Mouse (Mus musculus) cerebral cortex, adult 2 months (tissue): ENCODE measurements around the gene Ankar.

ENCODE experiments used
- WGBS: fragments of 180-500 bp; shearing (Covaris S2); methylation state at CpG from one replicate; pipeline ENCODE4 v1.1.7; 2018; 5-methylcytosine and 5-hydroxymethylcytosine counted together

Ankar gene

DNA sequence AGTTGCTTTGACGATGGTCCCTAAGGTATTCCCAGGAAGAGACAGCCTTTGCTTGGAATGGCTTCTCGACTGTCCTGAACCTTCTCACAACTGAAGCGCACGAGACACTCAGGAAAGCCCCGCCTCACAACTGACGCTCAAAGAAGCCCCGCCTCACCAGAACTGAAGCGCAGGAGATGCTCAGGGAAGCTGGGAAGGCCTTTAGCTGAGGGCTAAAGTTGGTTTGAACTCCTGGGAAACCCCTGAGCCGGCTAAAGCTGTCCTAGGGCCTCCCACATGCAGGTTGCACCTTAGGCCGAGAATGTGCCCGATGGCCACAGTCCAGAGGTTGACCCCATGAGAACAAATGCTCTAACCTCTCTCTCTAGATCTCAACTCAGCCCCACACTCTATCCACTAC is at the start of gene Ankar:
Ankar (minus strand) TSS at position 101 of the 400 bp plus-strand sequence.
- 81% methylated on average over 11 of the region's 11 CpGs for WGBS

DNA sequence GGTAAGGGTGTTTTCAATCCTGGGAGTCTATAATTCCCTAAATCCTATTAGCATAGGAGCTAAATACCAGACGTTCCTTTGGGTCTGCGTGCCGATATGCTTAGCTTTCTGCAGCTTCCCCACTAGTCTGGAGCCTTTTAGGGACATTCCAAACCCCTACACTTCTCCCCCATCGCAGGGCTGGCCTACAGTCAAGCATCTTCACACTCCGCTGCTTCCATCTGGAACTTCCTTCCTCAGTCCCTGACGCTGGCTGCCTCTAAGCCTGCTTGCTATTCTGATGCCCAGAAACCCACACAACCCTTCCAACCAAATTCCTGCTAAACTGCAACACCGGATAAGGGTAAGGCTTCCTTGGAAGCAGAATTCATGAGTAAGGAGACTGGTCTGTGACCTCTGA is 46.0 kb upstream of the Ankar start:
- 19% methylated on average over 7 of the region's 7 CpGs for whole genome bisulfite sequencing

- 87% methylated on average over 8 of the region's 8 CpGs for WGBS
Observed at GRCm38 (mm10) chr1:72744816-72745506, 44.6 kb upstream of the Ankar start.

DNA sequence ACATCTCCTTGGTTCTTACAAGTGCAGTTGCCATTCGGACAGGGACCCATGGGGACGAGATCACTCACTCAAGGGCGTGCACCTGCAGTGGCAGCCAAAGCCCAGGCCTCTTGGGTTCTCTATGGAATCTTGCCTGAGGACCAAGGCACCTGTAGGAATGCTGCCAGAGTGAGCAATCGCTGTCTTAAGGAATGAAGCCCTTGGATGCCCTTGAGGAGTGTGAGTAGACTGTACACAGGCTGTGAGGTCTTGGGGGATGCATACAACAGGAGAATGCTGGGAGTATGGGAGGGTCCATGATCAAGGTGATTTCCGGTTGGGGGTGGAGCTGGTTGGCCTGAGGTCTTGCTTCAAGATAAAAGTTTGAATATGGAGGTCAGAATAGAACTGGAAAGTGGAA is 41.0 kb upstream of the Ankar start:
- WGBS: 94% methylated on average over 5 of the region's 5 CpGs

GRCm38 (mm10) chr1:72739681-72740063 is 39.3 kb upstream of the Ankar start:
- WGBS: 26% methylated on average over 10 of the region's 10 CpGs

GRCm38 (mm10) chr1:72738946-72739680 is 38.7 kb upstream of the Ankar start:
- WGBS: 48% methylated on average over 15 of the region's 15 CpGs

DNA sequence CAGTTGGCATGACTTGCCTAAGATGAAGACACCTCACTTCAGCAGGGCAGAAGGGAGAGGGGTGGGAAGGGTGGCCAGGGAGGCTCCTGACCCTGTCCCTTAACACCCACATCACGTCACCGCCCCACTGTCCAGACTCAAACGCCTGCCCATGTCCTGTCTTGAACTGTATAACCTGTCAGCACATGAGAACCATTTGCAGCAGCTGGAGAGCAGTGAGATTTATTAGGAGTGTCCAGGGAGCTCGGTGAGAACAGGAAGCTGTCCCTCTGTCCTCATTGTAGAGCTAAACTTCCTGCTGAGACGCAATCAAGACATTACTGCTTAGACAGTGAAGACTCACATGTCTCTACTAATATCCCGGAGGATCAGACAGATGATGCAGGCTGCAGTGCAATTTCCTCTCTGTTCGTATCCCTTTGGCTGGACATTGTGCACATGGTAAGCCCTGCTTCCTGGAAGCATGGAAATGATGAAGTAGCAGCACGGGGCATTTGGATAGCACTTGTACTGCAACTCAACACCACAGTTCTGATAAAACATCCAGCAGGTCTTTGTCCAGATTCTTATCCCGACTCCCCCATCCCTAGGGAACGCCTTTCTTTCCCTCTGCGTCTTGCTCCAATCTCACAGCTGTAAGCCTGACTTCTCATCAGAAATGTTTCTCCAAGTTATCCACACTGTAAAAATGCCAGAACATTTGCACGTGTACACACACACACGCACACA is 36.2 kb upstream of the Ankar start:
- WGBS: 75% methylated on average over 13 of the region's 13 CpGs

DNA sequence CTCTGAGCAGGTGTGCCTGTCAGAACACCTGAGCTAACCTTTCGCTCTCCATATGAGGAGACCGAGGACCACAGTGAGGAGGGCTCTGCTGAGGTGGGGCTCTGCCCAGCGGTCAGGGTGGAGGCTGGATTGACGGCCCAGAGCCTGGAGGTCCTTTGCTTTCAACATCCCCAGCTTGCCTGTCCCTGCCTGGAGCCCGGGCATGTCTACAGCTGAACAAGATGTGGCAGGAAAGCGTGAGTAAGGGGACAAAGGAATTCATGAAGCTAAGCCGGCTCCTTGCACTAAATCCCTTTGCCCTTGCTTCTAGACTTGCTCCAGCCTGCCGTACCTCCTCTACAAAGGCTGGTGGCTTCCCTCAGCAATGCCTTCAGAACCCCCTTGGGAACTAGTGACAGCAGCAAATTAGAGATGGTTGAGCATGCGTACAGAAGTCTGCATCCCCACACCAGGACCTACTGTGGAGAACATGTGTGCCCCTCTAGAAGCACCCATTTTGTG is 32.9 kb upstream of the Ankar start:
- WGBS: 93% methylated on average over 9 of the region's 9 CpGs

- 84% methylated on average over 10 of the region's 10 CpGs for WGBS
Observed at GRCm38 (mm10) chr1:72730126-72730525, 29.7 kb upstream of the Ankar start.

DNA sequence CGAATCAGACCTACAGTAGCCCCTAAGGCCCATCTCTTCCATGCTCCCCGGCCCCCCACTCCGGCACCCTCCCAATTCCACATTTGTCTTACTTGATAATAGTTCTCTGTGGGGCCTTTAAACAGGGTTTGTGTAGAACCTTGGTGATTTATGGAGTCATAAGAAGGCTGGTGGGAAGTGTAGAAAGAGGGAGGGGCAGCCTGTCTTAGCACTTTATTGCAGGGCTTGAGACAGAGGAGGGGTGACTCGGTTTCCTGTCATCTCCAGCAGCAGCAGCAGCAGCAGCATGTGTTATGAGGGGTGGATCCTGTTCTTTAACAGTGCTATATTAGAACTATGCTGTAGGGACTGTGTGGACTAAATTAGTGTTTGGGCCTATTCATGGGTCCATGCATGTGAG is 28.4 kb upstream of the Ankar start:
- 95% methylated on average over 4 of the region's 4 CpGs for WGBS

DNA sequence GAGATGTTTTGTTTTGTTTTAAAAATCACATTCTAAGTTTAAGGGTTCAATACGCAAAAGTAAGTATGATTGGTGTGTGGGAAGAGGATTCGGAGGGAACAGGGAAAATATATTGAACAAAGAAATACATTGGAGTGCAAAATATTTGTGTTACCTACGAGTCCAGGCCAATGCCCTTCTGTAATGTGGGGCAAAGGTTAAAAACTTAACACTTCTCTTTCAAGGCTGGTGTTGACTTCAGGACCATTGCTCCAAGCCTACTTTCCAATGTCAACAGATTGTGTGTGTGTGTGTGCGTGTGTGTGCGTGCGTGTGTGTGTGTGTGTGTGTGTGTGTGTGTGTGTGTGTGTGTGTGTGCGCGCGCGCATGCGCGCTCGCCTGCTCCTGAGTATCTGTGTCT is 25.6 kb upstream of the Ankar start:
- WGBS: 91% methylated on average over 13 of the region's 13 CpGs

DNA sequence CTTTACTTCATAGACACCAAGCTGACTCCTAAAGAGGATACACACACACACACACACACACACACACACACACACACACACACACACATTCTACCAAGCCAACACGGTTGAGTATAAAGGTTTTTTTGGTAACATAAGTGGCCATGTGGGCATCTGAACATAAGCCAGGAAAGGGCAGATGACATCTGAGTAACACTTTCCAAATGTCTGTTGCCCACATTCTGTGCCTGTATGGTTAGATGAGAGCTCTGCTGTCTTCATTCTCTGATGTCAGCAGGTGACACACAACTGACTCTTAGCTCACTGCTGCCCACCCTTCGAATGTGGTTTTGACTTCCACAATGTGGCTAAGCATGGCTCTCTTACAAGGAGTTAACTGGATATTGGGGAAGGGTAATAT is 24.0 kb upstream of the Ankar start:
- 67% methylated on average over 2 of the region's 2 CpGs for WGBS

DNA sequence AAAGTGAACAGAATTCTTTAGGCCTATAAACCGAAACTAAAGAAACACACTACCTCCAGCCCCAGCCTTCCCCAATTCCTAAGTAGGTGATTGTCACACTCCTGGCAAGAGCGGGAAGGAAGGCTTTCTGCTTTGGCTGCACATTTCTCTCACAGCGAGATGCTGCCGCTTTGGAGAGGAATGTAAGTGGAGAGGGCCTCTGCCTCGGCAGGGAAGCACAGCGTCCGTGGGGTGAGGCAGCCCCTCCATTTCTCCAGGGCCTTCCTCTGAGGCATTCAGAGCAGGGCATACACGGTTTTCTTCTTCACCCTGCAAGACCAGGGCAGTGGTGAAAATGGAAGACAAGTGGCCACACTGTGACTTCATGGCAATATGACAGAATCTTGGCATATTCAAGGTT is 22.3 kb upstream of the Ankar start:
- WGBS: 56% methylated on average over 8 of the region's 8 CpGs

DNA sequence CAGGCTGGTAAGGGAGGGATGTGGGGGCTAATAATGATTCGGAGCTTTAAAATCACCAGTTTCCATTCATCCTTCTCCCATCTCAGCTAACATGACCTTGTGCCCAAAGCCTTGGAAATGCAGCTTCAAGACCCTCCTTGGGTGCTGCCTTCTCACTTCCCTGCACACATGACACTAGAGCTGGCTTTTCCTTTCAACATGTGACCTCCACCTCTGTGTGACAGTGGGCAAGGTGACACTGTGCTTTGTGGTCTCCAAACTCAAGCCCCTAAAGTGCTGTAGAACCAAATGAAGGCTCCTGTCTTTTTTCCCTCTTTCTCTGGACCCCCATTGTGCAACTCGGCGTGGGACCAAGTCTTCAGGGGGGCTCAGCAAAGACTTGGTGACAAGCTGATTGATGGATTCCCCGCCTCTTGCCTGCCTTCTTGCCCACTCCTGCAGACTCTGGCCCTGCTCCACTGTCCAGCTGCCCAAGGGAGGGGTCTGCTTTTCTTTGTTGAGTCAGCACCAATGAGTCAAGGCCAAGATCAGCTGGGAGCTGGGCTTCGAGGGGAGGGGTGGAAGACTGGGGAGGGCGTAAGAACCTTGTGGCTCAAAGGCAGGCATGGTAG is 19.8 kb upstream of the Ankar start:
- 63% methylated on average over 6 of the region's 6 CpGs for WGBS

- 32% methylated on average over 5 of the region's 5 CpGs for WGBS
Observed at GRCm38 (mm10) chr1:72718846-72719245, 18.5 kb upstream of the Ankar start.

- 89% methylated on average over 7 of the region's 7 CpGs for WGBS
Observed at GRCm38 (mm10) chr1:72717540-72717939, 17.2 kb upstream of the Ankar start.

DNA sequence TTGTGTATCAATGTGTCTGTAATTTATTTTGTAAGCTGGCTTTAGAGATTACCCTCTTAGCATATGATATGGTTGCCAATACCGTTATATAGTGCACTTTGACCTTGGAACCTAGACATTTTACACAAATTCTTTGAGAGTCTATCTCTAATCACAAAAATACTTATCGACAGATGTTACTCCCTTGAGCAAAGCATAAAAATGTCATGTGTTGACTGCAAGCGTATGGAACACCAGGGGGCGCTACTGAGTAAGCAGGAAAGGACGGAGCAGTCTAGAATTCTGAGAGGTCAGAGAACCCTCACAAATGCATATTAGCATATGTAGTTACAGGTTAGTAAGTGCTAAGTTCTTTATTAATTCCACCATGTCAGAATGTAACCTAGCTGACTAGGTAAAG is 16.5 kb upstream of the Ankar start:
- 7% methylated on average over 5 of the region's 5 CpGs for WGBS

DNA sequence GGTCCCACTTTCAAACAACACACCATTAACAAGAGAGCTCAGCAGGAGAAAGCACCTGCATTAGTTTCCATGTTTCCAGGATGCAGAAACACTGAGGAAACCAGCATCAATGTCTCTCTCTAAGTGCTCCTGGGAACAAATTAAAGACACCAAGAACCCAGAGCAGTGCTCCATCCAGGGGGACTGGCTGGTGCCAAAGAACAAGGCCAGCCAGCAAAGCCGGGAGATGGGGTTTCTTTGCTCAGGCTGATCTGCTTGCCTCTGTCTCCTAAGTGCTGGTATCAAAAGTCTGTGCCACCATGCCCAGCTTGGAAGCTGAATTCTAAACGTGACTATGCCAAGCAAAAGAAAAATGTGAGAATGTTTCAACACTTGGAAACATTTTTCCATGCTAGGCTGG is 16.0 kb upstream of the Ankar start:
- 26% methylated on average over 2 of the region's 2 CpGs for WGBS

DNA sequence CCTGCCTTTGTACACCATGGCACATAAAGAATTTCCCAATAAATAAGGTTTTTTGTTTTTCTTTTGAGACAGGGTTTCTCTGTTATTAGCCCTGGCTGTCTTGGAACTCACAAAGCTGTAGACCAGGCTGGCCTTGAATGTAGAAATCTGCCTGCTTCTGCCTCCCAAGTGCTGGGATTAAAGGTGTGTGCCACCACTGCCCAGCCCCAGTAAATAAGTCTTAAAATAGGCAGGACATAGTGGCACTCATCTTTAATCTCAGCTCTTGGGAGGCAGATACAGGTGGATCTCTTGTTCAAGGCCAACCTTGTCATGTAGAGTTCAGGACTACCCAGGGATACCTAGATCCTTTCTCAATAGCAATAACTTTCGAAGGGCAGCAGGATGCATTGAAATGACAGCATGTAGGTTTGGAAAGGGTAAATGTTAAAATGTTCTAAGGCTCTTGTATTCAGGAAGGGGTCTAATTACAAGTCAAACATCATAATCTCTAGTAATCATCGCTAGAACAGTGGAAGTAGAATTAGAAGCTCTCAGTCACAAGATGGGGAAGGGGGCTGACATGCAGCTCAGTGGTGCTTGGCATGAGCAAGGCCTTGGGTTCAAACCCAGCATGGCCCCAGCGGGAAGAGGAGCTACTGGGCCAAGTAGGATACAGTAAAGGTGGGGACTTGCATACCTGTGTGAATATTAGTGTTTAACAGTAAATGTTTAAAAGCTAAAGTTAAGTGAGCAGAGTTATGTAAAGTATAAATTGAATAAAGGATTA is 15.4 kb upstream of the Ankar start:
- 82% methylated on average over 3 of the region's 3 CpGs for WGBS

- WGBS: 97% methylated on average over 1 of the region's 1 CpGs
Observed at GRCm38 (mm10) chr1:72715065-72715464, 14.7 kb upstream of the Ankar start.

DNA sequence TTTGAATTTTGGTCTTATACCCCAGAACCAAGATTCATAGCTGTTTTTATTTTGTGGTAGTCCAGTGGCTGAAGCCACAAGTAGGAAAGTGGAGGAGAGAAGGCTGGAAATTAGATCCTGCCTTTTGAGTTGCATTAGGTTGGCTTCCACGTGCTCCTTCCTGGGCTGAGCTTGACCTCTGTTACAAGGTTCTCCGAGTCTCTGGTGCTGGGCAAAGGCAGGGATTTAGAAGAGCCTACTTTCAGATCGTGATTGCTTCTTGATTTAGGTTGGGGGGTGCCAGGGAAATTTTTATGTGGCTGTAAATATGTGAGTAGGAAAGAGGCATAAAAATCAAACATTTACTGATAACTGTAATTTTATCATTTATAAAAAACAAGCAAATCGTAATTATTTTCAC is 14.2 kb upstream of the Ankar start:
- 62% methylated on average over 4 of the region's 4 CpGs for WGBS
